Mouse (Mus musculus) G1E-ER4 (cell line): ENCODE data around the gene Shisa9. TPM values are rescaled to one million over a fixed set of nuclear protein-coding genes. Genes with fewer than 3 reads are reported as not detected.

Experiments used
- GATA1 ChIP-seq: IDR thresholded peaks from one replicate; pipeline ENCODE4 v1.8.0; 2012; ENCODE audit warnings: low read length, inconsistent platforms
- polyA plus RNA-seq: library from polyadenylated mRNA; stranded (reverse); fragments of >175 nt; gene quantifications from 2 replicates; pipeline ENCODE4 v1.2.3, GENCODE M21; 2012

The Shisa9 gene
- polyA plus RNA-seq, 1 experiment: not detected

DNA sequence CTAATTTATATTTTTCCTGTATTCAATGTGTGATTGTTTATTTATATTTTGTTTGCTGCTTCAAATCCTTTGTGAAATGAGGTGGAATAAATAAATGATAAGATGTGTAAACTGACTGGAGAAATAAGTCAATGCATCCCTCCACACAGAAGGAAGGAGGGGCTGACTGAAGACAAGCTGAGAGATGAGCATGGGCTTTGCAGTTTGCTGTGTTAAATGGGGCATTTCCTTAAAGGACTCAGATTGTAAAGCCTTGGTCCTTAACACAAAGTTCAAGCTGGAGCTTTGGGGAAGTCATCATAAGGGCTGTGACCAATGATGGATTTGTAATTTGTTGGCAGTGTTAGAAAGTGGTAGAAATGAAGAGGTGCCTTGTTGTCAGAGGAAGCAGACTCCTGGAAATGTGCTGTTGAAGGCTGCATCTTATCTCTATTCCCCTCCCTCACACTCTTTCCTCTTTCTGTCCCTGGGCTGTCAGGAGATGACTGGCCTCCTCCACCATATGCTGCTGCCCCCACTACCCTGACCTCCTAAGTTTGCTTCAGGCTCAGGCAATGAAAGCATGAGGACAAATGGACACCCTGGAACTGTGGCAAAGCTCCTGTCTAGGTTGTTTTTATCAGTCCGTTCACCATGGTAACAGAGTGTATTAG, 36.3 kb downstream of the Shisa9 start:
- no peak for TF ChIP-seq GATA1

DNA sequence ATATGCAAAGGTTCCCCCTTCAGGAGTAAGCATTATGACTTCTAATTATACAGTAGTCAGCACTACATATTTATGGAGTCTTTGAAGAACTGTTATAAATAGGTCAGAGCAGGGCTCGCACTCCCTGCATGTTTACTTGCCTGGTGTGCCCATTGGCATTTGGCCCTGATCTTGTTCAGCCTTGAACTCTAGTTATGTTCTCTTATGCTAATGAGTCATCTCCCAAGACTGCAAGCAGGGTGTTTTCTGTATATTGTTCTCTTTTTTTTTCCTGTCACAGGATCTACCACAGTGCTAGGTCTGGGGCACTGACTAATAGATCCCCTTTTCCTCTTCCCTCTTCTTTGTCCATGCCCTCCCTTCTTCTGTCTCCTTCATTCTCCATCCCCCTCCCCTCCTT, 48.5 kb downstream of the Shisa9 start:
- TF ChIP-seq GATA1: no peak

DNA sequence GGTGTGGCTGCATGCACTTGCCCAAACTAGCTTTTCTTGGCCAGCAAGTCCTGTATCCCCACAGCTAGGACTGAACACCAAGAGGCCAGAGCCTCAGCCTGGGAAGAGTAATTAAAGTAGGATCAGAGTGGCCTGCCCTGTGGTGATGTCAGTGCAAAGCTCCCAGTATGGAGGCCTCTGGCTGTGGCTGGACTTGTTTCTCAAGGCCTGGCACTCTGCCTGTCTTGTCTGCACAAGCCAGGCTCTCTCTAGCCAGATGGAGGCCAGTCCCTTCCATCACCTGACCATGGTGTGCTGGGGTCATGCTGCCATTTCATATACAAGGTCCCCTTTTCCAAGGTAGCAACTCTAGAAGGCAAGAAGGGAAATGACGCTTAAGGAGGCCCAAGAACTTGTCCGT, 51.0 kb downstream of the Shisa9 start:
- TF ChIP-seq GATA1: no peak

DNA sequence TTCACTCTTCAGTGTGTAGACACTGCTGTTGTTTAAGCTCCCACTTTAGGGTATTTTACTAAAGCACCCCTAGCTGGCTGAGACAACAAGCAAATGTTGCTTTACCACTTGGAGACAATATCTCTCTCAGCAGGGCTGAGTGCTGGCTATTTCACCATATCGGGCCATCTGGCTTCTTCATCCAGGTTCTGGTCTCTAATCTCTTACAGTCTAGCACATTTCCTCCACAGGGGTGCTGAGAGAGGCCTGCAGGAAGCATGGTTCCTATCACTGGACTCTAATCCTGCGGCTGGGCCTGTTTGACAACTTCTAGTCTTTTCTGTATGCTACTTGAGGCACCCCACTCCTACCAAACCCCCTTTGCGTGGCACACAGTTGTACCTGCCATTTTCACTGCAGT, 51.7 kb downstream of the Shisa9 start:
- no peak for TF ChIP-seq GATA1

DNA sequence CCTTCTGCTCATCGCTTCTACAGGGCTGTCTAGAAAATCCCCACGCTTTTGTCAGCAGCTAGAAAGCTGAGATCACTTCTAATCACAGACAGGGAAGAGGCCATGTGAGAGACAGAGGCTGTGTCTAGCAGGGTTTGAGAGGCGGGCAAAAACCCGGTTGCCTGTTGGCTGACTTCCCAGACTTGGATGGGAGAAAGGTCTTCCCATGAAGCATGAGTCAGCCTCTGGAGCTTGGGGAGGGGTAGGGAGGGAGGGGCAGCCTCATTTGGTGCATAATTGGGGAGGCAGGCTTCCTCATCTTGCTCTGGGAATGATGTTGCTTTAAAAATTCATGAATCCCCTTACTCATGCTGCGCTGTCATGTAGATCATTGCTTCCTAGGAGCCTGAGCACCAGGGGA, 57.0 kb downstream of the Shisa9 start:
- no peak for TF ChIP-seq GATA1

DNA sequence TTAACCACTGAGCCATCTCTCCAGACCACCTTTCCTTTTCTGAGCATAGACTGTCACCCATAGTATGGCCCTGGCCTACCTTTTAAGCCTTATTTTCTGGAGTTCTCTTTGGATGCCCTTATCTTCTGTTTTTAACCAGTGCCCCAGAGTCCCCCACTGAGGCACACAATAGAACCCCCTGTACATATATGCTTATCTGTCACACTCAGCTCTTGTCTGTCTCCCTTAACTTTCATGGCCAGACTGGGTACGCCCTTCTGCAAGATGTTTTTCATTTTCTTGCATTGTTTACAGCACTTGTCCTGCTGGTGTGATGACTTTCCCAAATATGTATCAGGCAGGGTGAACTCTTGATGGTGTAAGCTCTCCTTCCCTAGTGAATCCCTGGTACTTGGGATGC, 68.1 kb downstream of the Shisa9 start:
- TF ChIP-seq GATA1: no peak

DNA sequence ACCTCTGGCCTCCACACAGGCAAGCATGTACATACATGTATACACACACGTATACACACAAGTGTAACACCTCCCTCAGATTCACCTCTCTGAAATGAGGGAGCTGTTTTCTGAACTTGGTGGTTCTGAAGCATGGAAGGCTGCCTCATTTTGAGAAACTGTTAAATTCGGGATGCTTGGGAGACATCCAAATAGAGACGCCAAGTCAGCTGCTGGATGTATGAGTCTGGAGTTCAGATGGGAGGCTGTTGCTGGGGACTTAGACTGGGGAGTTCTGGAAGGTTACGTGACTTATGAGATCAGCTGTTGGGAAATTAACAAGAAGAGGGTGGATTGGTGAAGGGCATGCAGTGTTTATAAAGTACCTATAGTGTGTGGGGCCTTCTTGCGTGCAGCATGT, 88.7 kb downstream of the Shisa9 start:
- no peak for TF ChIP-seq GATA1

DNA sequence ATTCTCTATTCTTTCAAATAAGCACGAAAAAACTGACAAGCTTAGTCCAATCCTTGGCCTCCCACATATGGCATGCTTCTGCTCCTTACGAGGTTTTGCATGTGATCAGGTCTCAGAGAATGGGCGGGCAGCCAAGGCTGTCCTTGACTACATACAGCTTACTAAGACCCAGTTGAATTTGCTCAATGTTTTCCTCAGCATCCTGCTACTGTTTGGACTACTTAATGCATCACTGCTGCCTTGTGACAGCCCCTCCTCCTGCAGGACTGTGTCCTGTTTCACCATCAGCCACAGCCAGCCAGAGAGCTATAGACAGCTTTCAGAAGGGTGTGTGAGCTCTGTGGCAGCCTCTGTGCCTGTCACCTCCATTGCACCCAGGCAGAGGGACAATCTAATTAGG, 92.4 kb downstream of the Shisa9 start:
- TF ChIP-seq GATA1: no peak

DNA sequence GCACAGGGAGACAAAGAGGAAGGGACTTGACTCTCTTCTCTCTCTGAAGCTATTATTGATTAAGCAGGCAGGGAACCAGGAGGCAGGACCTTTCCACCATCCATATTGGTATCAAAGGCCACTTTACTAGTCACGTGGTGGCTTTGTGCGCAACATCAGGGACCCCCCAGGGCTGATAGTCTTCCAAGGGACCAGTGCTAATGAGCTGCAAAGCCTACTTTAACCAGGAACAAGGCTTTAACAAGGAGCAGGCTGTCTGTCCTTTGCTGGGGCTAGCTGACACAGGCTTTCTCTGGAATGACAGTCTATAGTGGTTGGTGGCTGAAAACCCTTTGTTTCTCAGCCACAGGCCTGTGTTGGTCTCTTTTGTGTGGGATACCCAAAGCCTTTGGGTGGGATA, 92.8 kb downstream of the Shisa9 start:
- no peak for TF ChIP-seq GATA1

DNA sequence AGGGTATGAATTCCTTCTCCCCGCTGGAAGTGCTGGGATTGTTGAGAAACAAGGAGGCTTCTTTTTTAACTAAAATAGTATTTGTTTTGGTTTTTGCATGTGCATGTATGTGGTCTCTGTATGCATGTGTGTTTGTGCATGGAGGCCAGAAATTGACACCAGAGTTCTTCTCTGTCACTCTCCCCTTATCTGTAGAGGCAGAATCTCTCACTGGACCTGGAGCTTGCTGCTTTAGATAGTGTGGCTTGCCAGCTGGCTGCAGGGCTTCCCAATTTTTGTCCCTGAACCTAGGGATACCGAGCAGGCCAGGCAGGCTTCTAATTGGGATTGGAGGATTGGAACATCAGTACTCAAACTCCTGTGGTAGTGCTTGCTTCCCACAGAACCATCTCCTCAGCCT, 99.2 kb downstream of the Shisa9 start:
- no peak for TF ChIP-seq GATA1

DNA sequence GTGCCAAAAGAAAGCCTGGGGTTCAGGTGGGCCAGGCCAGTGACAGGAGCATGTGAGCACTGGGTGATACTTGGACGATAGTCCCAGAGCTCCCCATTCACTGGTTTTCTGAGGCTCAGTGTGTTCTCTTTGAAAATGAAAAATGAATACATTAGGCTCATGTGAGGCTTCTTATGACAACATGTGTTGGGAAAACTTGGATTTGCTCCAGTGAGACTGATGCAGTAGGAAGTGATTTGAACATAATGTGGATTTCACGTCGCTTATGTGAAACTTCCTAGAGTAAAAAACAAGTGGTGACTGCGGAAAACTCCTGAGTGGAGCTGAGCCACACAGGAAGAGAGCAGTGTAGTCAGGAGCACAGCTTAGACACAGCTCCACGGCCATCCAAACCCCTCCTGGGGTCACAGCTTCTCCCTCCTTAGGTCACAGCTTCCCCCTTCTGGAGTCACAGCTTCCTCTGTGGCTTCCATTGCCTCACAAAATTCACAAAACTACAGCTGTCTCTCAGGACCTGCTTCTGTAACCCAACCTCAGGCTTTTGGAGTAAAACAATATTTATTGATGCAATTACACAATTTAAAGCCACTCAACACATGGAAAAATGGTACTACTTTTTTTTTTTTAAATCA, 106.8 kb downstream of the Shisa9 start:
- no peak for TF ChIP-seq GATA1

DNA sequence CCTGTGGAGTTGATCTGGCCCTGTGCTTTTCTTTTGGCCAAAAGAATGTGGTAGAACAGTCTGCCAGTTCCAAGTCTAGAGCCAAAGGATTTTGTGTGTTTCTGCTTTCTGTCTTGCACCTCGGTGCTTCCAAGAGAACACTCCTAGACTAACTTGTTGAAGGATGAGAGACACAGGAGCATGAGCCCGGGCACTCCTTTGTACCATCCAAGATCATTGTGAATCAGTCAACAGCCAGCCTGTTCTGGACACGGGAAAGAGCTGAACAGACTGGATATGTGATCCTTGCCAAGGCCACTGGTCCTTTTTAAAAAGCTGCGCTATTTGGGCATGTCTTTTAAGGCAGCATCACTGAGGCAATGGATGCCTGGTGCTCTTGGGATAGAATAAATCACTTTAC, 109.3 kb downstream of the Shisa9 start:
- TF ChIP-seq GATA1: no peak

DNA sequence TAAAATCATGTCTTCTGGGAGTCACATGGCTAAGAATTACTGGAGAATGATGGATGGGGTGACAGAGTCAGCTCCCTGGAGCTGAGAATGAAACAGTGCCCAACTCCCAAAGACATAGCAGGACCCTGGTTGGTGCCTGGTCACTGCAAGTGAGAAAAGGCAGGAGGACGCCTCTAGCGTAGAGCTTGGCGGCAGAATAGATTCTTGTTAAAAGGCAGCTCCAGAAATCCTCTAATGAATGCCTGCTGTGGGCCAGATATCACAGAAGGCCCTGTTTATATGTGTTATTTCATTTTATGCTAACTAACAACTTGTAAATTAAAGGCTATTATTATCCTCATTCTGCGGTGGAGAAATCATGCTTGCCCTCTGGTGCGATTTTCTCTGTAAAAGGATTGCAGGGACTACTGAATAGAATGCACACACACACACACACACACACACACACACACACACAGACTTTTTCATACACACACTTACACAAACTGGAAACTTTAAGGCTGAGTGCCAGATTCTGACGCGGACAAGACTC, 110.9 kb downstream of the Shisa9 start:
- TF ChIP-seq GATA1: no peak

DNA sequence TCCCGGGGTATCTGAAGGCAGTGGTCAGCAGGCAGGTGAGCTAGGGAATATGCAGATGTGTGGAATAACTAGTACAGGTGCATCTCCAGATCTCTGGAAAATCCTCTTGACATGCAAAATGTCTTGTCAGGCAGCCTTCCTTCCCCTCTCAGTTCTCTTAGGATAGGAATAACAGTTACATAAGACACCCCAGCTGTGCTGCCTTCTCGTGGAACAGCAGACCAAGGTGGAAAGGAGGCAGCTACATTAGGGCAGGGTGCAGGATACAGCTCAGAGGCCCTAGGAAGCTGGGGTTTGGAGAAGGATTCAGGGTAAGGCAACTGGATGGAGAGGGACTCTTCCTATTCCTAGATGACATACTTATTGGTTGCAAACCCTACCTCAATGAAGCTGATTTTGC, 111.5 kb downstream of the Shisa9 start:
- TF ChIP-seq GATA1: no peak

DNA sequence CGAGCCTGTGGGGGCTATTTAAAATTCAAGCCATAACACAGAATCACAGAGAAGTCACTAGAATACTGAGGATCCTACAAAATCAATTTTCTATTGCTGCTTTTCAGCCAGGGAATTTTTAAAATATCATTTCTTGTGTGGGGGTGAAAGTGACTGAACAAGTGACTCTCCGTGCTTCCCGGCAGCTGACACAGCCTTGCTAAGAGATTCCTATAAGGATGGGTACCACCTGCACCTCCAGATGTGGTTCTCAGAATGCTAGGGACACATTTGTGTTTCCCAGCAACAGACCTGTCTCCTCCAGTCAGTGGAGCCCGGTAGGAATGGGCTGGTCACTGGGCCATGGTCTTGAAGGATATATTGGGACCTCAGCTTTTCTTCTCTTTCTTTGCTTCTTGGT, 124.5 kb downstream of the Shisa9 start:
- no peak for TF ChIP-seq GATA1

DNA sequence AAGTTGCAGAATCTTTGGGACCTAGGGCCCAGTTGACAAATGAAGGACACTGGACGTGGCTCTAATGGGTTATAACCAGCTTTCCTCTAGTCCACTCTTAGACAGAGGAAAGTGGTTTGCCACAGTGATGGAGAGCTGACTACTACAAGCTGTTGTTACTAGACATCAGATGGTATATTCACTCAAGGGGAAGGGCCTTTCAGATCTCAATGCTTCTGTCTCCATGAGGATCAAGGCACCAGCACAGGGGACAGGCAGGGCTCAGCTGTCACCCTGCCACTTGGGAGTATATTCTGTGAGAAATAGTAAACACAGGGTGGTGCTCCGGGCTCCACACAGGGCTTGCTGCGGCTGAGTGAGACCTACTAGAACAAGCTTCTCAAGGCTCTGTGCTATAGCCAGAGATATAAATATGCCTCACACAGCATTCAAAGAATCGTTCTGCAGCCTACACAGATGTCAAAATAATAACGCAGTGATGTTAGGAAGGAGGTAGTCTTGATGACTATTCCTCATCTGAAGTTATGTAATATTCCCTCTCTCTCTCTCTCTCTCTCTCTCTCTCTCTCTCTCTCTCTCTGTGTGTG, 127.0 kb downstream of the Shisa9 start:
- TF ChIP-seq GATA1: no peak

DNA sequence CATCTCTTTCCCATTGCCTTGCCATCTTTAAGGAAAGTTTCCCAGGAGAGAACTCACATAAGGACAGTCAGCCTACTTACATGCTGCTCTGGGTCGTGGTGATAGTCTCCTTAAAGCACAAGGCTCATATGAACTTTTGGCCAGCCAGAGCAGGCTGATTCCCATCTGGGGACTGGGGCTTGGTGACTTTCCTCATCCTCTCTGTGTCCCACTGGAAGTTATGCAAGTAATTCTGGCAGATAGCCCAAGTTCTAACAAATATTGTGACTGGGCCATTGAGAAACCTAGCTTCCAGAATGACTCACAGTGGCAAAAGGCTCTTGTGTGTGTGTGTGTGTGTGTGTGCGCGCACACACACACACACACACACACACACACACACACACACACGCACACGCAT, 130.5 kb downstream of the Shisa9 start:
- no peak for TF ChIP-seq GATA1
